Mouse (Mus musculus) layer of hippocampus, postnatal 14 days (tissue): ENCODE measurements around the gene Rag1. TPM values are rescaled to one million over a fixed set of nuclear protein-coding genes. Genes with fewer than 3 reads are reported as not detected.

ENCODE experiments used
- DNase-seq, 2 experiments: peaks; one replicate each; pipeline ENCODE4 v3.0.0; 2021 to 2022; ENCODE audit warnings: low spot score in 2 of 2, mixed read lengths in 1 of 2
- total RNA-seq, 2 experiments: library from RNA; stranded (reverse); gene quantifications; 2 replicates each; pipeline ENCODE4 v1.2.3; 2021

Gene Rag1
- total RNA-seq, 2 experiments from 2014 or later: 0.21 to 0.25 TPM

GRCm38 (mm10) chr2:101592023-101592841 lies 57.1 kb downstream of the Rag1 start:
- DNase-seq: no peak

DNA sequence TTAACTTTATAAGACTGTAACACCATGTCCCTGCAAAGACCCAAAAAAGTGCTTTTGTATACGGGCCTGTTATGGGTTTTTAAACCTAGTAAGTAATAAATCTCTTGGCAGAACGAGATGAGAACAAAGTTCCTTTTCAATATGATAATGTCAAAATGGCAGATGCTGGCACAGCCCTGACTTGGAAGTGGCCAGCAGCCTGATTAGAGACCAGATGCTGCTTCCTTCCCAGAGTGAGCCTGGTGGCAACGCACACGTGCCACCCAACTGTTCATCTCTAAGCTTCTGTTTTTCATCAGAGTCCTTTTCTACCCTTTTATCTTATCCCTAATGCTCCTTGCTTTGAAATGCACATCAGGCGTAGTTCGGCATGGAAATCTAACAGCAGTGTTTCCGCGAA lies 57.9 kb downstream of the Rag1 start:
- peak in 1 of 2 experiments; percentile 25 for DNase-seq

Other genes starting within 250 kb of the Rag1 start
- not detected for gene Rag2, start 24.8 kb downstream of the Rag1 start, total RNA-seq
- gene B230118H07Rik, start within 50 bp of the Rag1 start, total RNA-seq: 10 to 100 TPM; 28.5 to 32.6 TPM
- gene Traf6, start 28.9 kb upstream of the Rag1 start, total RNA-seq: 10 to 100 TPM; 12.5 to 12.8 TPM
- gene Prr5l, start 233.5 kb upstream of the Rag1 start, total RNA-seq: 1 to 10 TPM; 3.7 to 7.0 TPM
- gene Commd9, start 236.7 kb upstream of the Rag1 start, total RNA-seq: 10 to 100 TPM; 37.5 to 43.3 TPM